Mouse (Mus musculus): ENCODE data around the gene Phf11b. TPM values are rescaled to one million over a fixed set of nuclear protein-coding genes. Genes with fewer than 3 reads are reported as not detected.
"Not testable (repeated sequence)": the region's sequence is repeated elsewhere in the genome, so short reads cannot be mapped to it uniquely, and the experiment has no call there.

Gene Phf11b
- polyA plus RNA-seq (2016; fragmentation: Nextera tagmentation; extraction: Ambion mirVana): 0.27 TPM in 1 of 2 replicates, not detected in the other

DNA sequence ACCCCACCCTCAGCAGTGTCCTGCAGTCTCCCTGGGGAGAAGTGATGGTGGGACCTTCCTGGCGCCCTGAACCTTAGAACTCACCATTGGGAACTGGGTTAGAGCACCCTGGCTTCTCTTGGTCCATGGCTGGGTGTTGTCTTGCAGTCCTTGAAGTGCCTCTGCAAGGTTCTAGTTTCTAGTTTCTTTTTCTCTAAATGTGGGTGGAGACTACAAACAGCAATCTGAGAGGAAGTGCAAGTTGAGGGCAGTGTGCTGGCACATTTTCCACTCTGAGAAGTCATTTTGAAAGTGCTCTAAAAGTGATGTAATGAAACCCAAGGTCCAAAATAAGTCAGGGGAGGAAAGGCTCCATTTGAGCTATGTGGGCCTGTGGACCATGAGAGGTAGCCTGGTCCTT is at the start of gene Phf11b:
Gene Phf11b (minus strand): TSS at position 163 of the 400 bp plus-strand sequence.
- H3K9me3 ChIP-seq; H3K36me3 ChIP-seq; H3K27me3 ChIP-seq (ENCODE audit: insufficient read depth, poor library complexity, severe bottlenecking); H3K27ac ChIP-seq; H3K4me1 ChIP-seq; DNase-seq (ENCODE audit: low spot score); H3K4me3 ChIP-seq: not testable (repeated sequence)
- 63% methylated on average over 1 of the region's 1 CpGs for WGBS

DNA sequence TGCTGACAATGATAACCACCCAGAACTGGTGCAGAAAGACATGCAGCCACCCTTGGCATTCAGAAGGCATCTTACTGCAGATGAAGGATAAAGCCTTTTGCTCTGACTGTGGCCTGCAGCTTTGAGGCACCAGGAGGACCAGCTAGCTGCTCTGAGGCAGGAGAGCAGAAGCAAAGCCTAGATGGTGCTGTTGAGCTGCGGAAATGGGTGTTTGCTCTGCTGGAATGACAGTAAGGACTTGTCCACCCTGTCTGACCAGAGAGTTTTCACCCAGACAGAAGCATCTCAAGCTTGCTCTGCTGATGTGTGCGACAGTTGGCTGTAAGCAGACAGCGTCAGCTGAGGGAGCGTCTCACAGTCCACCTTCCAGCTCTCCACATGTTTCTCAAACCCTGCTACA is 49.0 kb upstream of the Phf11b start:
- not testable (repeated sequence) for H3K27me3 ChIP-seq (ENCODE audit: insufficient read depth, poor library complexity, severe bottlenecking); H3K4me1 ChIP-seq; H3K9me3 ChIP-seq; H3K4me3 ChIP-seq; H3K36me3 ChIP-seq; DNase-seq (ENCODE audit: low spot score); H3K27ac ChIP-seq
- WGBS: 72% methylated on average over 4 of the region's 4 CpGs

GRCm38 (mm10) chr14:59389532-59389931 is 48.4 kb upstream of the Phf11b start:
- no peak overlapping the region for H3K27ac ChIP-seq
- no peaks in the 10 kb centered on the region for H3K36me3 ChIP-seq
- no peak for DNase-seq (ENCODE audit: low spot score)
- WGBS: 46% methylated on average over 1 of the region's 1 CpGs
- H3K9me3 ChIP-seq: no peaks in the 10 kb centered on the region
- no peaks in the 10 kb centered on the region for H3K4me1 ChIP-seq
- no peaks in the 10 kb centered on the region for H3K27me3 ChIP-seq (ENCODE audit: insufficient read depth, poor library complexity, severe bottlenecking)
- H3K4me3 ChIP-seq: no peak overlapping the region

DNA sequence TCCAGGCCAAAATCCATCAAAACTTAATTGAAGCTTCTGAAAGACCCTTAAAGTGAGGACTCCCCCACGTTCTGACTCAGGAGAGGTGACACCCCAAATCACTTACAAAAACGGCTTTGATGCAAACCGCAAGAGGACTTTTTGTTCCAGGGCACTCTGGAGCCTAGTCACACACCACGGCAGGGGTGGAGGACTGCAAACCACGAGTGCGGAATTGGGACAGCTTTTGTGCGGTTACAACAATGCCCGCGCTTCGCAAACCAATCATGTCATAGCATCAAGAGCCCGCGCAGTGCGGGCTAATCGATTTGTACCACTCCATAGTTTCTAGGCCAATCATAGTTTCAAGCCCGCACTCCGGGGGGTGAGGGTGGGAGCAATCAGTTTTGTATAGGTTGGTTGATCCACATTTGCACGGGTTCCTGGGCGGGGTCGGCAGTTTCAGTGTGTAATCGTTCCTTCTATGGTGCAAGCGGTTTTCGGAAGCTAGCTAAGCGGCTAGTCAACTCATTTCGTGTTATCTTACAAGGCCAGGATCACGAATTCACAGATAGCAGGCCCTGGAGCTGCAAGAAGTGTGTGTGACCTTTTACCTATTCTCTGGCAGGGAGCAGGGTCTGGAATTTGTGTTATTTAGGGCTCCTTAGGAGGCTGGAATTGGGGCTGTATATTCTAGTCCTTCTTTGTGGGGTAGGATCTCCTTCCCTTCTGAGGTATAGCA is 29.4 kb upstream of the Phf11b start:
- H3K4me3 ChIP-seq: no peak overlapping the region
- no peaks in the 10 kb centered on the region for H3K36me3 ChIP-seq
- peaks cover 7% of the 10 kb centered on the region for H3K4me1 ChIP-seq
- peaks cover 4% of the 10 kb centered on the region; the same call in 1 of the 2 replicates for H3K9me3 ChIP-seq
- no peaks in the 10 kb centered on the region for H3K27me3 ChIP-seq (ENCODE audit: insufficient read depth, poor library complexity, severe bottlenecking)
- no peak overlapping the region for H3K27ac ChIP-seq
- no peak for DNase-seq (ENCODE audit: low spot score)
- 86% methylated on average over 25 of the region's 25 CpGs for WGBS

DNA sequence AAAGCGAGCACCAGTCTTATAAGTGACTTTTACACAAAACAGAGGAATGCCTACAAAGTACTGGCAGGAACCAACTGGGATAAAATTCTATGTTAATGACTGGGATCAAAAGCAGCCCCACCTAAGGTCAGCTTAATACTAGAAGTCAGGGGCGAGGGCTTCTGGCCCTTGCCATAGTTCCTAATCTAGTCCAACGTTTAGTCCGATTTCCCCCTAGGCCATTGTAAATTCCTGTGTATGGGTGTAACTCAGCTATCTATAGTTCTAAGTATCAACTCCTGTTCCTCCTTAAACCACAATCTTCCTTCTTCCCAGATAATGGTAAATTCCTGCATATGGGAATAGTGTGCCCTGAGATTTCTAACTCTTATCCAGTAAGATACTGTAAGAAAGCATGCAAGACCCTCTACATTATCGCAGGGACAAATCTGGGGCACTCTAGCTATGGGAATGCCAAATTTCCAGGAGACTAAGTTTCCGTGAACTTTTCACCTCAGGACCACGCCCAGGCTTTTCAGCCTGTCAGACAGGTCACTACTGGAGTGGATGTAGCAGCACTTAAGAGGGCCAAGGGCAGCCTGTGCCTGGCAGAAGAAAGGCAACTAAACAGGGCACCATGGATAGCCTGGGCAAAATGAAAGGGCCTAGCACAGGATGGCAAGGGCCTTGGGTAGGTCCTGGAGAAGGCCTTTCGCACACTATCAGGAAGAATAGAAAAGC is 25.4 kb upstream of the Phf11b start:
- no peak overlapping the region for H3K27ac ChIP-seq

DNA sequence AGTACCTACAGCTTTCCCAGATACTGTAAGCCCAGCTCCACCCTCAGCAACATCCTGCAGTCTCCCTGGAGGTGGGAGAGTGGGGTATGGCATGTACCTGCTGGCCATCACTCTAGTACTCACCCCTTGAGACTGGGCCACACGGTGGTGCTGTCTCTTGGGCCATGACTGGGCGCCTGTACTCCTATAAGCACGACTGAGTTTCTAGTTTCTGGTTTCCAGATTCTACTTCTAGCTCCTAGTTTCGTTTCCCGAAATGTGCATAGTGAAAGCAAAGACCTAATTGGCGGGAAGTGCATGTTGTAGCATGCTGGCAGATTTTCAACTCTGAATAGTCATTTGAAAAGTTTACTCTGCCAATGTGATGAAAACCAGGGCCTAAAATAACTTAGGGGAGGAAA is 24.1 kb upstream of the Phf11b start, which contains the start of gene Phf11d:
Gene Phf11d (minus strand): TSS at position 227 of the 401 bp plus-strand sequence.
- no peak within 1 kb of the TSS for H3K27ac ChIP-seq
- peaks cover 7% of the 10 kb centered on the region for H3K4me1 ChIP-seq
- DNase-seq (ENCODE audit: low spot score): no peak
- H3K36me3 ChIP-seq: no peaks in the 10 kb centered on the region
- no peak within 1 kb of the TSS for H3K4me3 ChIP-seq
- 78% methylated on average over 6 of the region's 6 CpGs for WGBS
- H3K27me3 ChIP-seq (ENCODE audit: insufficient read depth, poor library complexity, severe bottlenecking): no peaks in the 10 kb centered on the region
- no peaks in the 10 kb centered on the region for H3K9me3 ChIP-seq

More for the DNA sequence above, 25.4 kb upstream of the Phf11b start:
- DNase-seq (ENCODE audit: low spot score): no peak
- H3K36me3 ChIP-seq: no peaks in the 10 kb centered on the region
- WGBS: 54% methylated on average over 8 of the region's 8 CpGs
- no peak overlapping the region for H3K4me3 ChIP-seq
- peaks cover 7% of the 10 kb centered on the region for H3K4me1 ChIP-seq
- H3K9me3 ChIP-seq: peaks cover under 1% of the 10 kb centered on the region; the same call in 1 of the 2 replicates
- no peaks in the 10 kb centered on the region for H3K27me3 ChIP-seq (ENCODE audit: insufficient read depth, poor library complexity, severe bottlenecking)

DNA sequence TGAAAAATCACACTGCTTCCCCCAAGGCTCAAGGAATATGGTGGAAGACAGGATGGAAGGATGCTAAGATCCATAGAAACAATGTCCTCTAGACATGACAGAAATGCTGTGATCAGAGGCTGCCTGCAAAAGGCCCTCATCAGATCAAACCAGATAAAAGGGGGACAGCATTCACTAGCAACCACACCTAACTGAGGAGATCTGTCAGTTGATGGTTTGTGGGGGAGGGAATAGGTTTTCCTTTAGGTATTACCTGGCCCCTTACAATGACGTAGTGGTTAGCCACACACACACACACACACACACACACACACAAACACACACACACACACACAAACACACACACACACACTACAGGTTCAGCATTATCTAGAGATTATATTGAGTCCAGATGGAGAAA is 1.6 kb downstream of the Phf11b start:
- H3K9me3 ChIP-seq: no peaks in the 10 kb centered on the region
- no peaks in the 10 kb centered on the region for H3K36me3 ChIP-seq
- H3K4me3 ChIP-seq: no peak overlapping the region
- 75% methylated on average over 1 of the region's 1 CpGs for WGBS
- H3K4me1 ChIP-seq: no peaks in the 10 kb centered on the region
- H3K27ac ChIP-seq: no peak overlapping the region
- no peaks in the 10 kb centered on the region for H3K27me3 ChIP-seq (ENCODE audit: insufficient read depth, poor library complexity, severe bottlenecking)
- no peak for DNase-seq (ENCODE audit: low spot score)

- H3K4me3 ChIP-seq; DNase-seq (ENCODE audit: low spot score): not testable (repeated sequence)
- WGBS: 75% methylated on average over 3 of the region's 3 CpGs
Measured at GRCm38 (mm10) chr14:59336056-59336455, 5.1 kb downstream of the Phf11b start.

GRCm38 (mm10) chr14:59330499-59330898 is 10.7 kb downstream of the Phf11b start:
- not testable (repeated sequence) for H3K27me3 ChIP-seq (ENCODE audit: insufficient read depth, poor library complexity, severe bottlenecking); H3K9me3 ChIP-seq; H3K27ac ChIP-seq; H3K4me1 ChIP-seq; H3K4me3 ChIP-seq; H3K36me3 ChIP-seq
- 43% methylated on average over 3 of the region's 3 CpGs for WGBS
- DNase-seq (ENCODE audit: low spot score): peak; percentile 75

More at GRCm38 (mm10) chr14:59336056-59336455, 5.1 kb downstream of the Phf11b start:
- H3K4me1 ChIP-seq; H3K36me3 ChIP-seq; H3K27me3 ChIP-seq (ENCODE audit: insufficient read depth, poor library complexity, severe bottlenecking); H3K27ac ChIP-seq; H3K9me3 ChIP-seq: not testable (repeated sequence)

DNA sequence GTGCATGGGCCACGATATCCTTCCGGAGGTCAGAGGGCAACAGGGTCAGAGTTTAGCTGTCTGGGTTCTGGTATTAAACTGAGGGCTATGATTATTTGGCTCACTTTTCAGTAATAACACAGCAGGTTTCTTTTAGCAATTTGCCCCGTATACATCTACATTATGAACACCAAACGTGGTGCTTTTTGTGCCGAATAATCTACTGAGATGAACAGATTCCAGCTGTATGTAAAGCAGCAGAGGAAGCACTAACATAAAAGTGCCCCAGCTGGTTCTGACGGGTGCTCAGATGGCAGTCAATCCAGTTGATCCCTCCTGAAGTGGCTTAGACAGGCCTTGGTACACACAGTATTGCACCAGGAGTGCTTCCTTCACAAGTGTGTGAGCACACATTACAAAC is 21.2 kb downstream of the Phf11b start:
- H3K4me1 ChIP-seq; H3K27ac ChIP-seq; DNase-seq (ENCODE audit: low spot score): not testable (repeated sequence)

GRCm38 (mm10) chr14:59319036-59319435 is 22.1 kb downstream of the Phf11b start:
- 85% methylated on average over 3 of the region's 3 CpGs for WGBS
- H3K36me3 ChIP-seq; H3K27me3 ChIP-seq (ENCODE audit: insufficient read depth, poor library complexity, severe bottlenecking); H3K9me3 ChIP-seq; H3K27ac ChIP-seq; H3K4me3 ChIP-seq; H3K4me1 ChIP-seq: not testable (repeated sequence)
- peak; percentile 27 for DNase-seq (ENCODE audit: low spot score)

More for the DNA sequence above, 21.2 kb downstream of the Phf11b start:
- not testable (repeated sequence) for H3K27me3 ChIP-seq (ENCODE audit: insufficient read depth, poor library complexity, severe bottlenecking); H3K36me3 ChIP-seq; H3K4me3 ChIP-seq; H3K9me3 ChIP-seq
- 84% methylated on average over 6 of the region's 6 CpGs for WGBS

GRCm38 (mm10) chr14:59297391-59297790 is 43.8 kb downstream of the Phf11b start, which contains the start of gene Phf11a:
Gene Phf11a, minus strand, starts transcription at chr14:59297522.
- H3K4me1 ChIP-seq; H3K27me3 ChIP-seq (ENCODE audit: insufficient read depth, poor library complexity, severe bottlenecking); H3K4me3 ChIP-seq; H3K27ac ChIP-seq; H3K36me3 ChIP-seq; H3K9me3 ChIP-seq; DNase-seq (ENCODE audit: low spot score): not testable (repeated sequence)
- WGBS: 52% methylated on average over 1 of the region's 1 CpGs

- H3K36me3 ChIP-seq; H3K27me3 ChIP-seq (ENCODE audit: insufficient read depth, poor library complexity, severe bottlenecking); H3K4me1 ChIP-seq; H3K4me3 ChIP-seq; H3K9me3 ChIP-seq; H3K27ac ChIP-seq; DNase-seq (ENCODE audit: low spot score): not testable (repeated sequence)
Measured at GRCm38 (mm10) chr14:59291769-59292168, 49.4 kb downstream of the Phf11b start.

Data from heart, embryonic 10.5 days (tissue).